Mouse (Mus musculus) regulatory T cell (primary cell): Measurements from ENCODE around the gene Prdm8.

Source experiments
- in situ Hi-C: fragments of 300-600 bp; cut with MboI, MseI; formaldehyde crosslinking; loops from one replicate; pipeline ENCODE4 v1.15.1; 2025; ENCODE audit warnings: high pct_unique_total_duplicates

Gene Prdm8

GRCm38 (mm10) chr5:98184281-98184910, 17.4 kb downstream of the Prdm8 start:
- in situ Hi-C loops, result no loop called here

DNA sequence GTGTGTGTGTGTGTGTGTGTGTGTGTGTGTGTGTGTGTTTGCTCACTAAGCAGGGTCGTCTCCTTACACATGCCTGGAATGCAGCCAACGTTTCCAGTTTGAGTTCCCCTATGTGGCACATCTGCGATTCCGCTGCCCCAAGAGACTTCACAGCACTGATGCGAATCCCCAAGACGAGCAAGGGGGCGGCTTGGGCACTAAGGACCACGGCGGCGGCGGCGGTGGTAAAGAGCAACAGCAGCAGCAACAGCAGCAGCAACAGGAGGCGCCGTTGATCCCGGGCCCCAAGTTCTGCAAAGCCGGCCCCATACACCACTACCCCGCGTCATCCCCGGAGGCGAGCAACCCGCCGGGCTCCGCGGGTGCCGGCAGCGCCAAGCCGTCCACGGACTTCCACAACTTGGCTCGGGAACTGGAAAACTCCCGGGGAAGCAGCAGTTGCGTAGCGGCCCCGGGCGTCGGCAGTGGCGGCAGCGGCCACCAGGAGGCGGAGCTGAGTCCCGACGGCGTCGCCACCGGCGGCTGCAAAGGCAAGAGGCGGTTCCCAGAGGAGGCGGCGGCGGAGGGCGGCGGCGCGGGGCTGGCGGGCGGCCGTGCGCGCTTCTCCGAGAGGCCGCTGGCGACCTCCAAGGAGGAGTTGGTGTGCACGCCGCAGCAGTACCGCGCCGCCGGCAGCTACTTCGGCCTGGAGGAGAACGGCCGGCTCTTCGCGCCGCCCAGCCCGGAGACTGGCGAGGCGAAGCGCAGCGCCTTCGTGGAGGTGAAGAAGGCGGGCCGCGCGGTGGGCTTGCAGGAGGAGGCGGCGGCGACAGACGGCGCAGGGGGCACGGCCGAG, 18.2 kb downstream of the Prdm8 start:
- in situ Hi-C loops, result no loop called here

GRCm38 (mm10) chr5:98185806-98186751, 19.1 kb downstream of the Prdm8 start:
- in situ Hi-C loops, result no loop called here

DNA sequence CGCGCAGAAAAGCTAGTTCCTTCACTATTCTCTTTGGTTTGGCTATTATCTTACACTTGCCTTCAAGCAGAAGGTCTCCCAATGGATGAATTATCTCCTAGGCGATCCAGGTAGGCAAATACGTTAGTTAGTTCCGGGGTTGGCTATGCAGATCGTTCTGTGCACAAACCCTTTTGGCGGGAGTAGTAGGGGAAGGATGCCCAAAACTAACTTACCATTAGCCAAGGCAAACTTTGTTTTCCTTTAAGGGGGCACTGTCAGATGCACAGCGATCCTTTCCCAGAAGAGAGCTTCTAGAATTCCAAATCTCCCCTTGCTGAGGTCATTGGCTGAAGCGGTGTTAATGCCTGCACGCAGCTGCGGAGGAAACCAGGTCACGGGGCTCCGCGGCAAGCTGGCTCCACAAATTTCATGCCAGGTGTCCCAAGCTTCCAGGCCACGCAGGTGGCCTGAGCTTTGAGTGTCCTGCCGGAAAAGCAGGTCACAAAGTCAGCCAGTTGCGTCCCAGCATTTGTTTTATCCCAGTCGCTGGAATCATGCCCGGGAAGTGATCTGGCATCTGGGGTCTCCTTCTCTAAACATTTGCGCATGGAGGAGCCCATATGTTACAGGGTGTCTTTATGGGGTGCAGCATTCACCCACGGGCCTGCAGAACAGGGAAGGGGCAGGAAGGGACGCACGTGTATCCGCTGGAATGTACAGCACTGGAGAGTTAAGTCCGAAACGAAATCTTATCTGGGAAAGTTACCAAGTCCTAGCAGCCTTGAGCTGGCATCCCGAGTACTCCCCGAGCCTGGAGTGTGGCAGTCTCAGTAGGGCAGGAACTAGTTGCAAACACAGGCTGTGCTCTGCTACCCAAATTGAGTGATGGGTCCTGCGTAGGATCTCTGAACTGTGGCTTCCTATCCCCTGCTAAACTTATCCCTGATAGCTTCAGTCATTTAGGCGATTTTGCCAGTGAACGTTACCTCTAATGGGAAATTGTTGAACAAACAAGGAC, 22.5 kb downstream of the Prdm8 start:
- in situ Hi-C loops, result no loop called here

DNA sequence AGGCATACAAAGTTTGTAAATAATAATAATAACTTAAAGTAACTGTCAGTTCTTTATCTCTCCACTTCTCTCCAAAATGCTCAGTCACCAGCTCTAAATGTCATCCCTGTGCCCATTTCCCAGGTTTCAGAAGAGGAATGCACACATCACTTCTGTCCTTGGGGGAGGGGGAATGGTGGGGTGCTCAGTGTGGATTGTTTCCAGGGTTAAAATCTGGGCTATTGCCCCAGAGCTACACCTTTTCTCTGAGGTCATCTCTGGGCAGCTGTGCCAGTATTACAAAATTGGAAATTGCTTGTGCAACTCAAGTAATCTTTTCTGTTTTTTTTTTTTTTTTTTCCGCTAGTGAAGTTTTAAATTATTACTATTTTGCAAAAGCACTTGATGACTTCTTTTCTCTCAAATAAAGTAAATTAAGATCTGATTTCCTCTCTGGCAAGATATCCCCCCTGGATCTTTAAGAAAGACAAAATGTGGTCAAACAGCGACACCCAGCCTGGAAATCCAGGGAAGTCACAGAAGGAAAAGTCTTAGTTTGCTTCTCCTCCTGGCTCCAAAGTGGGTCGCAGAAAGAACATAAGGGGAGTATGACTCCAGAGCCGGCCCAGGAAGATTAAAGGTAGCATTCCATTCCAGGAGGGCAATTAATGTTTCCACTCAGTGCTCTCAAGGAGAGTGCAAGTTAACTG, 25.4 kb downstream of the Prdm8 start:
- in situ Hi-C loops, result no loop called here

DNA sequence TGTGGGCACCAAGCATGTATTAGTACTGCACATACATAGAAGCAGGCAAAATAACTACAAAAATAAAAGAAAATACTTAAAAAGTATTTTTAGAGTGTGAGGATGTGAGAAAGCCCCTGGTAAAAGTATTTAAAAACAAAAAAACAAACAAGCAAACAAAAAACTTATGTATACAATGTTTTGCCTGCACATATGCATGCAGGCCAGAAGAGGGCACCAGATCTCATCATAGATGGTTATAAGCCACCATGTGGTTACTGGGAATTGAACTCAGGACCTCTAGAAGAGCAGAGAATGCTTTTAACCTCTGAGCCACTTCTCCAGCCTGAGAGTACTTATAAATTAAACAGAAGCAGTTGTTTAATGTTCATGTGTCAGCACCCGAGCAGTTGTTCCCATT, 28.0 kb downstream of the Prdm8 start:
- in situ Hi-C loops, result no loop called here

GRCm38 (mm10) chr5:98198412-98199218, 31.6 kb downstream of the Prdm8 start:
- in situ Hi-C loops, result no loop called here

DNA sequence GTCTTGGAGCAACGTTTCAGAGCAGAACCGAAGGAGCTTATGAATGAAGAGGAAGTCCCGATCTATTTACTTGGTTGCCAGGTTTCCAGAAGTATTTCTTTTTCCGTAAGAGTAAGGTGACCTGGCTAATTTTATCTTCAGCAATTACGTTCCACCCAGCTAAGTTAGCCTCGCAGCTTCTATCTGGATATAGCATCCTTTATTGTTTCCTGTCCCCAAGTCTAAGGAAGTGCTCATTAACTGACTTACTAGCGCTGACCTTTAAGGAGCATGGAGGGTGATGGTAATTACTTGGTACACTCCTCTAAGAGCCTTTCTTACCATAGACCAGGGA, 32.2 kb downstream of the Prdm8 start:
- in situ Hi-C loops, result no loop called here

GRCm38 (mm10) chr5:98201606-98202005, 34.6 kb downstream of the Prdm8 start:
- in situ Hi-C loops, result no loop called here

- in situ Hi-C loops, result no loop called here
Measured at GRCm38 (mm10) chr5:98202996-98203395, 36.0 kb downstream of the Prdm8 start.

DNA sequence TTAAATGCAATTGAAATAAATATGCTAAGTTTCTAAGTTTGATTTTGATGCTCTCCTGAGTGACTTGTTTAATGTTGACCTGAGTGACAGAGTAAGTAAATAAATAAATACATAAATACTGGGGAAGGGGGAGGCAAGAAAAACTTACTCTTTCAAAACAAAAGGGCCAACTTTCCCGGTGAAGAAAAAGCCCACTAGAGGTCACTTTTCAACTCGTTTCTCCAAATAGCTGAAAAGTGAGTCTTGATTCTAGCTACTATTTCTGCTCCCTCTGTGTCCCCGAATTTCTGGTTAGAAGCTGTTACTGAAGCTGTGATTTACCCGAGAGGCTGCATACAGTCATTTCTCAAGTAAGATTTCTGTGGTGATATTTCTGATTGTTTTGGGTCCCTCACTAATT, 45.5 kb downstream of the Prdm8 start:
- in situ Hi-C loops, result no loop called here

DNA sequence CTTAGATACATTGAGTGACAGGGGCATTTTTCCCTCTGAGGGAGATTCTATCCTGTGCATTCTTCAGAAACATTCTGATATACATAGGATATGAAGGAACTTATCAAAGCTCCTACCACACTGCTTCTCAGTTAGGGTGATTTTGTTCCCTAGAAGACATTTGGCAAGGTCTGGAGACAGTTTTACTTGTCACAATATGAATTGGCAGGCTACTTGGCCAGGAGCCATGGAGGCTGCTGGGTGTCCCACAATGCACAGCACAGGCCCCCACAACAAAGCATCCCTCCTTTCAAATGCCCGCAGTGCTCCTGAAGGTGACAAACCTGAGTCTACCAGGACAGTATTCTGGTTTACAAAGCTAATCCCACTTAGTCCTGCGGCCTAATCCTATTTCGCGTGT, 55.0 kb downstream of the Prdm8 start:
- in situ Hi-C loops, result no loop called here

- in situ Hi-C loops, result no loop called here
Measured at GRCm38 (mm10) chr5:98226710-98227109, 59.7 kb downstream of the Prdm8 start.

GRCm38 (mm10) chr5:98229456-98229855, 62.5 kb downstream of the Prdm8 start:
- in situ Hi-C loops, result no loop called here

GRCm38 (mm10) chr5:98238466-98238865, 71.5 kb downstream of the Prdm8 start:
- in situ Hi-C loops, result no loop called here
